Mouse (Mus musculus) layer of hippocampus, adult 6 months (tissue): ENCODE measurements around the gene Rbp4. TPM values are rescaled to one million over a fixed set of nuclear protein-coding genes. Genes with fewer than 3 reads are reported as not detected.

ENCODE experiments used
- long read RNA-seq, 2 experiments: library from polyadenylated mRNA; unstranded; transcript quantifications; one replicate each; pipeline ENCODE4 v2.0.0; 2019 to 2020
- polyA plus RNA-seq: library from polyadenylated mRNA; unstranded; fragments of <200 nt; fragmentation: Nextera tagmentation; gene quantifications from 2 replicates; pipeline ENCODE4 v1.2.3, GENCODE M21; 2021

Gene Rbp4
- polyA plus RNA-seq: 49.5 and 56.6 TPM in 2 replicates
- long read RNA-seq, experiment 1, transcript Rbp4-202 (6 exons, 937 nt): major isoform, 33 of 42 reads
- long read RNA-seq, experiment 1, partial matches to known transcripts: 4 of 42 reads
- long read RNA-seq, experiment 1, other reads (novel, unspliced or antisense): 3 of 42 reads
- long read RNA-seq, experiment 2, transcript Rbp4-202 (6 exons, 937 nt): major isoform, 11 of 19 reads
- long read RNA-seq, experiment 2, partial matches to known transcripts: 2 of 19 reads
- long read RNA-seq, experiment 2, other reads (novel, unspliced or antisense): 2 of 19 reads

DNA sequence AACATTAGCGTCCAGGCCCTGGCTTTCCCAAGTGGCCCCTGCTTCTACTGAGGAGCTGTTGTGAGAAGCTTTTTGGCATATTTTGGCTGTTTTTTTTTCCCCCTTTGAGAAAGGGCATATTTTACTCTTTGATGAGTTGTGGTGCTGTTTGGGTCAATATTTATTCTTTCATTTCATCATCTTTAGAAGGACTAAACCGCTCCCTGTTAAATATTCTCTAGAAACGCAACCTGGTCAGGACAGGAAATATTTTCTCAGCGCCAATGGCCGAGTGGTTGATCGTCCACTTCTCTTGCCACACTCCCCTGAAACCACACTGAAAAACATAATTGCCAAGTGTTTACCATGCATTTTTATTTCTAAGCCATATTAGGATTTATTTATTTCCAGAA is at the start of gene Rbp4:
Rbp4 (minus strand) TSS at position 63 of the 392 bp plus-strand sequence.

DNA sequence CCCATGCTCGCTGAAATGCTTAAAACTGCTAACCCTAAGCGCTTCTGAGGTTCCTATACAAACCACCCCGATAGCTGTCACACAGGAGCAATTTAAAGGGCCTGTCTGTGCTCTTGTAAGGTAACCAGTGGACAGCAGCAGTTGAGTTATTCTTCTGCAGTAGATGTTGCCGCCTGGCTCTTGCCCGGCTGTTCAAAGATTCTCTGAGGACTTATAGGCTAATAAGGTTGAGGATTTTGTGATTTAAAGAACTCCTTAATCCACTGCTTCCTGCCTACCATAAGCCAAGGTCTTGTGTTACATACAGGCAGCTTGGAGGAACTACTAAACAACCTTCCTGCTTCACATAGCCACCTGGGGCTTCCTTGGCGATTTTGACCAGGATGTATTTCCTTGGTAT is 7.4 kb upstream of the Rbp4 start, which contains the start of gene Pde6c:
Pde6c (plus strand) TSS at position 301 of the 400 bp plus-strand sequence.

DNA sequence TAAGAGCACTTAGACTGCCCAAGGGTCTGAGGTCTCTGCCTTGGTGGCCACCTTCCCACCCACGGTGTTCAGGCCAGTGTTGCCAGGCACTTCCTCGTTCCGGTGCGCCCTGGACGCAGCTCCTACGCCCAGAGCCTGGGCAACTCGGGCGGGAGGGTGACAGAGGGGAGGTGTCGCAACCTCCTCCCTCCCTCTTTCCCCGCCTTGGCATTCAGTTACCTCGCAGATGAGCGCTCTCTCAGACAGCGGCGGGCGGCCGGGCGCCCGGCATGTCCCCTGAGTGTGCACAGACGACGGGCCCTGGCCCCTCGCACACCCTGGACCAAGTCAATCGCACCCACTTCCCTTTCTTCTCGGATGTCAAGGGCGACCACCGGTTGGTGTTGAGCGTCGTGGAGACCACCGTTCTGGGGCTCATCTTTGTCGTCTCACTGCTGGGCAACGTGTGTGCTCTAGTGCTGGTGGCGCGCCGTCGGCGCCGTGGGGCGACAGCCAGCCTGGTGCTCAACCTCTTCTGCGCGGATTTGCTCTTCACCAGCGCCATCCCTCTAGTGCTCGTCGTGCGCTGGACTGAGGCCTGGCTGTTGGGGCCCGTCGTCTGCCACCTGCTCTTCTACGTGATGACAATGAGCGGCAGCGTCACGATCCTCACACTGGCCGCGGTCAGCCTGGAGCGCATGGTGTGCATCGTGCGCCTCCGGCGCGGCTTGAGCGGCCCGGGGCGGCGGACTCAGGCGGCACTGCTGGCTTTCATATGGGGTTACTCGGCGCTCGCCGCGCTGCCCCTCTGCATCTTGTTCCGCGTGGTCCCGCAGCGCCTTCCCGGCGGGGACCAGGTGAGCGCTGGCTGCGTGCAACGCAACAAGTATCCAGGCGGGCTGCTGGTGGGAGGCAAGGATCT is 28.0 kb downstream of the Rbp4 start, which contains the start of gene Ffar4:
Ffar4 (plus strand) TSS at position 214 of the 901 bp plus-strand sequence.

Other genes starting within 250 kb of the Rbp4 start
- 0.40 and 1.2 TPM in 2 replicates for gene Myof, start 81.7 kb downstream of the Rbp4 start, polyA plus RNA-seq
- 0.15 and 0.35 TPM in 2 replicates for gene Cep55, start 70.3 kb downstream of the Rbp4 start, polyA plus RNA-seq
- gene Ffar4, start 28.2 kb downstream of the Rbp4 start, polyA plus RNA-seq: 0.13 and 0.16 TPM in 2 replicates
- 0.09 TPM in 1 of 2 replicates, not detected in the other for gene Pde6c, start 7.5 kb upstream of the Rbp4 start, polyA plus RNA-seq
- 23.0 and 25.1 TPM in 2 replicates for gene Fra10ac1, start 98.9 kb upstream of the Rbp4 start, polyA plus RNA-seq
- gene Lgi1, start 139.3 kb upstream of the Rbp4 start, polyA plus RNA-seq: 82.0 and 85.0 TPM in 2 replicates